Mouse (Mus musculus) liver, adult 2 months (tissue): ENCODE results near the gene Rnf34.

Experiments used
- CTCF ChIP-seq: fragments of 200-500 bp; IDR thresholded peaks from 2 replicates; pipeline ENCODE4 v1.5.1; 2011; ENCODE audit warnings: low read depth, low read length, control low read depth
- POLR2A ChIP-seq: fragments of 200-500 bp; IDR thresholded peaks from 2 replicates; pipeline ENCODE4 v1.6.1; 2011; ENCODE audit warnings: low read length, control low read depth; ENCODE audit not compliant: insufficient read depth; ENCODE audit errors: extremely low read depth

DNA sequence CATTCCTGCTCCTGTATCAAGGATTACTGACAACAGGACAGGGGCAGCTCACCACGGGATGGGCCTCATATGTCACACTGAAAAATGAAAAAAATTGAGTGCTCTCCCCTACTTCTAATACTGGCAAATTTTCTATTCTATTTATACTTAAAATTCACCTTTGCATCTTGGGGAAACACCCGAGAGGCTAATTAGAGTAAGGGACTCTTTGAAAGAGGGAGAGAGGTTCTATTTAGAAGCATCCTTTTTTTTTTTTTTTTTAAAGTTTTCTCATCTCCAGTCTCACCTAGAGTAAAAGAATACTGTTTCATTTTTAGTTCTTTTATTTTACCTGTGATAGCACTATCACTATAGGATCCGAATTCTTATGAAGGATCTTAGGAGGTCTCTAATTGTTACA is 24.5 kb downstream of the Rnf34 start:
- no peak for TF ChIP-seq CTCF
- no peak for TF ChIP-seq POLR2A
